Mouse (Mus musculus) thymus, adult 18-20 months (tissue): Measurements from ENCODE around the gene Cox7a2.

Experiments used
- DNase-seq, 2 experiments: peaks; one replicate each; pipeline ENCODE4 v3.0.0; 2022; ENCODE audit warnings: mixed read lengths in 2 of 2

Cox7a2 gene

GRCm38 (mm10) chr9:79723090-79723489 lies 36.6 kb downstream of the Cox7a2 start:
- DNase-seq, result no peak

GRCm38 (mm10) chr9:79721056-79721455 lies 38.6 kb downstream of the Cox7a2 start:
- DNase-seq, result no peak

GRCm38 (mm10) chr9:79720143-79720542 lies 39.5 kb downstream of the Cox7a2 start:
- no peak for DNase-seq

GRCm38 (mm10) chr9:79719451-79719850 lies 40.2 kb downstream of the Cox7a2 start:
- DNase-seq, result no peak

GRCm38 (mm10) chr9:79718481-79719370 lies 41.0 kb downstream of the Cox7a2 start, which contains the start of gene Col12a1:
Gene Col12a1, minus strand, starts transcription at chr9:79718831.
- no peak for DNase-seq

- no peak for DNase-seq
Measured at GRCm38 (mm10) chr9:79717836-79718475, 41.7 kb downstream of the Cox7a2 start.

GRCm38 (mm10) chr9:79716909-79717835 lies 42.5 kb downstream of the Cox7a2 start:
- DNase-seq, result no peak

GRCm38 (mm10) chr9:79716496-79716895 lies 43.2 kb downstream of the Cox7a2 start:
- no peak for DNase-seq

GRCm38 (mm10) chr9:79714471-79715045 lies 45.1 kb downstream of the Cox7a2 start:
- DNase-seq, result no peak
